Mouse (Mus musculus): ENCODE measurements at regions not wholly inside any gene's neighbourhood (a gene's known extent, or its start where the extent isn't known, plus 50 kb on each side); places are given as distances from the start of the nearest gene placed in this dataset.
A peak's percentile ranks its signal among the peaks of the same experiment; 100 is the strongest.

GRCm38 (mm10) chr1:129219098-129219497, 54.0 kb upstream of the Thsd7b start:
- DNase-seq (ENCODE audit: low spot score) = no peak
- intact Hi-C loops (cut with DNase I) = no loop called here

GRCm38 (mm10) chr1:129208806-129209205, 64.3 kb upstream of the Thsd7b start:
- intact Hi-C loops (cut with DNase I) = no loop called here
- no peak for DNase-seq (ENCODE audit: low spot score)

DNA sequence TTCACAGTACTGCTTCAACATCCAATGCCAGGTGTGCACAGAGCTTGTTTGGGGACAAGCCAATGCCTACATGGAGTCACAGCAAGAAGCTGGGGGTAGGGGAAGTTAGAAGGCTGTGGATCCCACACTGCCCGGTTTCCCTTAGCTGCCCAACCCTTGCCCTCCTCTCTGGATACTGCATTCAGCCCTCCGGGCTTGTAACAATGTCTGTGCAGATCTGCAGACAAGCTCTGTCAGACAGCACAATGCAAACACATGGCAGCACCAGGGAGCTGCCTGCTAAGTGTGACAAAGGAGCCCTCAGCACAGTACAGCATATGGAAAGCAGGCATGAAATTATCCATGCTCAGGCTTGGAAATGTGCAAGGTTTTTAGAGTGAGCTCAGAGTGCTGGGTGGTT, 64.7 kb upstream of the Thsd7b start:
- intact Hi-C loops (cut with DNase I) = no loop called here

DNA sequence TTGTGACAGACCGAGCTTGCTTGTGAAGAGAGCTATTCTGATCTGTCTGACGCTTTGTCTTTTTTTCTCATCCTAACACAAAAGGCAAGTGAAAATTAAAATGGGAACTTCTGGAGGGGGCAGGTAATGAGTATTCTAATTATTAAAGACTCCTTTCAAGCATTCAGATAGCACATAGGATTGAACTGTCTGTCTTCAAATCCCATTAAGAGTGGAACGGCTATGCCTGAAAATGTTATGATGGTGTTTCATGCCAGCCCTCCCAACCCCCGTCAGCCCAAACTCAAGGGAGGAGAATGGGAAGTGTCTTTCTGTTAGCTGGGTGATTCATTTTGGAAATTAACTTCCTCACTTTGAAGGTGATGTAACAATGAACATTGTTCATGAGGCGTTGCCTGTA, 65.4 kb upstream of the Thsd7b start:
- no peak for DNase-seq (ENCODE audit: low spot score)

More for the DNA sequence above, 64.7 kb upstream of the Thsd7b start:
- DNase-seq (ENCODE audit: low spot score) = no peak

GRCm38 (mm10) chr1:129180174-129180759, 92.8 kb upstream of the Thsd7b start:
- DNase-seq (ENCODE audit: low spot score) = no peak
- intact Hi-C loops (cut with DNase I) = no loop called here

More for the DNA sequence above, 65.4 kb upstream of the Thsd7b start:
- intact Hi-C loops (cut with DNase I) = no loop called here

DNA sequence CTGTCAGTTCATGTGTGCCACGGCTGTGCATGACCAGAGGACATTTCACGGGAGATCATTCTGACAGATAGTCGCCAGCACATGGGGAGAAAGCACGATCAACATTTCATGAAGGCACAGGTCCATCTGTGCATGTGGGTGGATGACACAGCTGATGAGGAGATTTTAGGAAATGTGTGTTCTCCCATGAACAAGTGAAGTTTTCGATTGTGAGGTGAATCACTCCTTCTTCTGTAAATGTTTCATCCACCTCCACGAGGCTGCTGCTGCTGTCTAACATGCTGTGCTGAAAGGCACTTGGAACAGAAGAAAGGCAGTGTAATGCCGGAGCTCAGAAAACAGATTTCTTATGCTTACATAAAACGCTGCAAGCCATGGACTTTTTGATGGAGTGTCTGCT, 103.2 kb upstream of the Thsd7b start:
- no peak for DNase-seq (ENCODE audit: low spot score)
- intact Hi-C loops (cut with DNase I) = no loop called here

DNA sequence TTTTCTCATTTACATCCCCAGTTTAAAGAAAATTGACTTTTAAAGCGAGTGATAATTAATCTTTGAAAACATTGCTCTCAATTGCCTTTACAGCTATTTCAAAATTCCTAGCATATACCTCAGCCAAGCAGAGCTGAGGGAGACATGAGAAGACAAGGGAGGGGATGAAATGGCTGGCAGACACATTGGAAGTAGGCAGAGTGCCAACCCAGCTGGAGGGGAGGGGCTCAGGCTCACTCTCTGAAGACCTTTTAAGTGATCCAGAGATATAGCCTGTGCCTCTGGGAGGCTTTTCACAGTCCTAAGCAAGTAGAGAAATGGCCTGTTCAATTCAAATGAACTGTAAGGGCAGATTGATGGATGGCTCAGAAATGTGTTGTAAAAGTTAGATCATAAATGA, 122.5 kb upstream of the Thsd7b start:
- intact Hi-C loops (cut with DNase I) = no loop called here
- no peak for DNase-seq (ENCODE audit: low spot score)

GRCm38 (mm10) chr1:129148733-129149388, 124.2 kb upstream of the Thsd7b start:
- intact Hi-C loops (cut with DNase I) = no loop called here
- DNase-seq (ENCODE audit: low spot score) = no peak

- intact Hi-C loops (cut with DNase I) = no loop called here
- no peak for DNase-seq (ENCODE audit: low spot score)
Observed at GRCm38 (mm10) chr1:129146395-129147094, 126.6 kb upstream of the Thsd7b start.

DNA sequence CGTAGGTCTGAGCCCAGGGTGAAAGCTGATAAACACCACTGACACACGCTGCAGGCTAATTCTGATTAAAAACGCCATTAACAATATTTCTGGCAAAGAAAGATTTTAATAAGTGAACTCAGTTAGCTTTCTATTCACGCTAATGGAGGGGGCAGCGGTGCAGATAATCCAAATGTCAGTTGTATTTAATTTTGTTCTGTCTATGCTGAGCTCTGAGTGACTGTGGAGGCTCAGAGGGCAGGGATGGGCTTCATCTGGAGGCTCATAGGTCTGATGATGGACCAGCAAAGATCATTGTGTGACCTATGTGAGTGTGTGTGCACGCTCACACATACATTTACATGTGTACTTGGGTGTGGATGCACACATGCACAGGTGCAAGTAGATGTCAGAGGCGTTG, 134.3 kb upstream of the Thsd7b start:
- DNase-seq (ENCODE audit: low spot score) = no peak
- intact Hi-C loops (cut with DNase I) = no loop called here

DNA sequence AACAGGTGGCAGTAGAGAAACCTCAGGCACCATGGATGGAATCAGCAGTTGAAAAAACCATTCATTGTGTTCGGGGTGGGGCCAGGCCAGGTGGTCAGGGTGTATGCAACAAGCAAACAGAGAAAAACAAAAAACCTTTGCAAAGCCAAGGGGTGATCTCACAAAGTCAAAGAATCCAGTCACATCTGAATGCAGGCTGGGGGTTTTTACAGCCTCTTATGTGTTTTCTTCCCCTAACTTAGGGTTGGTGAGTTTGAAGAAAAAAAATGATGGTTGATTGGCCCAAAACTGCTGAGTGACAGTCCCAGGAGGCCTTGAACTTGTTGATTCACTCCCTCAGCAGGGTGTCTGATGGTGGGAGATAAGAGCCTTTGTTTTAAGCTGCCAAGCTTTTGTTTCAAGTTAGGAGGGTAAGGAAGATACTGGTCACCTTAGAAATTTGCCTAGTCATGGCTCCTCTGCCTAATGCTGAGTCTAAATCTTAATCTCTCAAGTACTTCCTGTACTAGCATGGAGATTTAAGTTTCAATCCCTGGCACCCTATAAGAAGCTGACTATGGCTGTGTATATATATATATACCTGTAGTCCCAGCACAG, 166.0 kb upstream of the Thsd7b start:
- intact Hi-C loops (cut with DNase I) = no loop called here
- no peak for DNase-seq (ENCODE audit: low spot score)

GRCm38 (mm10) chr1:129100997-129101396, 172.1 kb upstream of the Thsd7b start:
- DNase-seq (ENCODE audit: low spot score) = no peak
- intact Hi-C loops (cut with DNase I) = no loop called here

DNA sequence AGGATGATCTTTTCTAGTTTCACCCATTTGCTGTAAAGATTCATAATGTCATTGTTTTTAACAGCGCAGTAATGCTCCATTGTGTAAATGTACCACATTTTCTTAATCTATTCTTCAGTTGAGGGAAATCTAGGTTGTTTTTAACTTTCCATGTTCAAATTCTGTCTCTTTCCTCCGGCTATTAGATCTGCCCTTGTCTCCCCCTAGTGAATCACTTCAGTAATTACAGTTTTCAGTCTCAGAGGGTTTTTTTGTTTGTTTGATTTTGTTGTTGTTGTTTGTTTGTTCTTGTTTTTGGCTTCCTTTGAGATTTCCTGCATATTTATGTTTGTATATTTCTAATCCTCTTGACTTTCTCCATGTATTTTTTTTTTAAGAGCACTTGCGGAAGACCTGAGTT, 194.8 kb upstream of the Thsd7b start:
- intact Hi-C loops (cut with DNase I) = loop anchor here (2.0 kb wide), 1 partner anchor 203 kb away; no protein-coding TSS in a partner anchor

GRCm38 (mm10) chr1:129057182-129057581, 215.9 kb upstream of the Thsd7b start:
- intact Hi-C loops (cut with DNase I) = no loop called here
- DNase-seq (ENCODE audit: low spot score) = peak; percentile 36

More for the DNA sequence above, 194.8 kb upstream of the Thsd7b start:
- DNase-seq (ENCODE audit: low spot score) = no peak

DNA sequence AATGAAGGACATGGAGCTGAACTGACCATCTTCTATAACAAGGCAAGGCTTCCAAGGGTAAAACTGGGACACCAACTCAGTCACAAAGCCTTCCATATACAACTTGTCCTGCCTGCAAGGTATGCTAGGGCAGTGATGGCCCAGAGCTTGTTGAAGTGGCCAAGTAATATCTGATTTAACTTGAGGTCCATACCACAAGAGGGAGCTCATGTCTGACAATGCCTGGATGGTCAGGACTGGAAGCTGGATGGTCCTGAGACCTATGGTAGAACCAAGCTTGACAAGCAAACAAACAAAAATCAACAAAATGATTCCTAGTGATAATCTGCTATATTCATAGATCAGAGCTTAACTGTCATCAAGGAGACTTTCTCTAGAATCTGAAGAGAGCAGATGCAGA, 217.8 kb upstream of the Thsd7b start:
- DNase-seq (ENCODE audit: low spot score) = no peak

DNA sequence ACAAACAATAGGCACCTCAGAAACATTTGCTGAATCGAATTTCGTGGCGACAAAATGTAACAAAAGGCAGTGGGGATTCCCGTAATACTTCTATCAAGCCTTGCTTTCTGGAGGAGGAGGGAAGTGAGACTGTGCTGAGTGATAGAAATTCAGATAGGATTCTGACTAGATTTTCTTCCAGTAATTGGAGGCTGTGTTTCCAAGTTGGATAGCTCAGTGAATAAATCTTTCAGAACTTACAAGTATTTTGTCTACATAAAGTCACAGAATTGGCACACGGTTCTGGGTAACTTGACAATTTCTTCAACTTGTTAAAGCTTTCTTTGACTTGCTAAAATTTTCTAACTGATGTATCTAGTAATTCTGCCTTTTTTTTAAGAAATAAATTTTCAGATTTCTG, 239.4 kb upstream of the Thsd7b start:
- no peak for DNase-seq (ENCODE audit: low spot score)
- intact Hi-C loops (cut with DNase I) = no loop called here

More for the DNA sequence above, 217.8 kb upstream of the Thsd7b start:
- intact Hi-C loops (cut with DNase I) = no loop called here

- no peak for DNase-seq (ENCODE audit: low spot score)
- intact Hi-C loops (cut with DNase I) = no loop called here
Observed at GRCm38 (mm10) chr1:129005899-129006298, 267.2 kb upstream of the Thsd7b start.

- DNase-seq (ENCODE audit: low spot score) = no peak
- intact Hi-C loops (cut with DNase I) = no loop called here
Observed at GRCm38 (mm10) chr1:129002286-129002685, 270.8 kb upstream of the Thsd7b start.

DNA sequence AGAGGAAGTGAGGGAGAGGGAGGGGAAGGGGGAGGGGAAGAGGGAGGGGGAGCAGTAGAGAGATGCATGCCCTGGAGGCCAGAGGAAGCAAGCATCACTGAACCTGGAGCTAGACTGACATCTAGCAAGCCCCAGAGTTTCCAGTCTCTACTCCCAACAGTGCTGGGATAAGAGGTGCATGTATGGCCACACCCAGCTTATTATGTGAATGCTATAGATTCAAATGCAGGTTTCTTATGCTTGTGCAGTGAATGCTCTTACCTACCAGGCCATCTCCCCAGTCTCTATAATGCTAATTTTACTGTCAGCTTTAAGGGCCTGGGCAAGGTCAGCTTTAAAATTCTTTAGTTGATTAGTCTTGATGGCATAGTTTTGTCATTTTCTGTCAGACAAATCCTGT, 271.3 kb upstream of the Thsd7b start:
- intact Hi-C loops (cut with DNase I) = no loop called here
- DNase-seq (ENCODE audit: low spot score) = no peak

GRCm38 (mm10) chr1:128999741-129000517, 273.2 kb upstream of the Thsd7b start:
- intact Hi-C loops (cut with DNase I) = no loop called here
- DNase-seq (ENCODE audit: low spot score) = no peak
